Mouse (Mus musculus) hindbrain, postnatal 0 days (tissue): Measurements from ENCODE around the gene Npl. TPM values are rescaled to one million over a fixed set of nuclear protein-coding genes. Genes with fewer than 3 reads are reported as not detected.

ENCODE experiments used
- ATAC-seq: fragments of 200-750 bp; cut with Nextera tagmentation; 2 replicates; pipeline ENCODE4 v1.8.0; 2017; ENCODE audit warnings: mild to moderate bottlenecking, moderate TSS enrichment, moderate library complexity
- DNase-seq: peaks from one replicate; pipeline ENCODE4 v3.0.0-alpha.2; 2015; ENCODE audit warnings: low spot score
- H3K27ac ChIP-seq: fragments of 300-500 bp; sonication (generic); 2 replicates; pipeline ENCODE4 v1.5.1; 2014; ENCODE audit warnings: mild to moderate bottlenecking
- H3K27me3 ChIP-seq: fragments of 300-500 bp; sonication (generic); 2 replicates; pipeline ENCODE4 v1.6.1; 2014; ENCODE audit warnings: low read length, mixed read lengths; ENCODE audit not compliant: insufficient read depth
- H3K36me3 ChIP-seq: fragments of 300-500 bp; sonication (generic); 2 replicates; pipeline ENCODE4 v1.6.1; 2014; ENCODE audit warnings: low read length, mixed read lengths; ENCODE audit not compliant: insufficient read depth
- H3K4me1 ChIP-seq: fragments of 300-500 bp; sonication (generic); 2 replicates; pipeline ENCODE4 v1.6.1; 2014; ENCODE audit warnings: antibody characterized with exemption, low read length, mixed read lengths; ENCODE audit not compliant: insufficient read depth
- H3K4me2 ChIP-seq: fragments of 300-500 bp; sonication (generic); 2 replicates; pipeline ENCODE4 v1.6.1; 2014; ENCODE audit warnings: low read depth, mild to moderate bottlenecking, low read length, moderate library complexity, mixed read lengths
- H3K4me3 ChIP-seq: fragments of 300-500 bp; sonication (generic); 2 replicates; pipeline ENCODE4 v1.5.1; 2014; ENCODE audit warnings: low read length
- H3K9ac ChIP-seq: fragments of 300-500 bp; sonication (generic); replicated peaks from 2 replicates; pipeline ENCODE4 v1.6.1; 2014; ENCODE audit warnings: mild to moderate bottlenecking, low read length, moderate library complexity, mixed read lengths
- H3K9me3 ChIP-seq: fragments of 300-500 bp; sonication (generic); 2 replicates; pipeline ENCODE4 v1.6.1; 2016; ENCODE audit warnings: low read length, mixed read lengths
- CTCF ChIP-seq: IDR thresholded peaks from 2 replicates; pipeline ENCODE4 v1.5.1; 2016; ENCODE audit warnings: antibody characterized with exemption, control low read depth, low read depth
- WGBS: fragments of 180-500 bp; shearing (Covaris S2); extraction: QIAGEN DNeasy Blood & Tissue Kit; methylation state at CpG from one replicate; pipeline ENCODE4 v1.1.7; 2014; 5-methylcytosine and 5-hydroxymethylcytosine counted together
- polyA plus RNA-seq: library from polyadenylated mRNA; unstranded; fragments of >200 nt; fragmentation: Nextera tagmentation; extraction: Ambion mirVana; gene quantifications from 2 replicates; pipeline ENCODE4 v1.2.1, GENCODE M21; 2015
- total RNA-seq: library from RNA; depleted of rRNA; stranded (reverse); fragments of >200 nt; gene quantifications from 2 replicates; pipeline ENCODE4 v1.2.3, GENCODE M21; 2014; rRNA removed

Npl gene
- total and polyA plus RNA-seq, 2 experiments from 2014 or later = 9.4 to 18.3 TPM

DNA sequence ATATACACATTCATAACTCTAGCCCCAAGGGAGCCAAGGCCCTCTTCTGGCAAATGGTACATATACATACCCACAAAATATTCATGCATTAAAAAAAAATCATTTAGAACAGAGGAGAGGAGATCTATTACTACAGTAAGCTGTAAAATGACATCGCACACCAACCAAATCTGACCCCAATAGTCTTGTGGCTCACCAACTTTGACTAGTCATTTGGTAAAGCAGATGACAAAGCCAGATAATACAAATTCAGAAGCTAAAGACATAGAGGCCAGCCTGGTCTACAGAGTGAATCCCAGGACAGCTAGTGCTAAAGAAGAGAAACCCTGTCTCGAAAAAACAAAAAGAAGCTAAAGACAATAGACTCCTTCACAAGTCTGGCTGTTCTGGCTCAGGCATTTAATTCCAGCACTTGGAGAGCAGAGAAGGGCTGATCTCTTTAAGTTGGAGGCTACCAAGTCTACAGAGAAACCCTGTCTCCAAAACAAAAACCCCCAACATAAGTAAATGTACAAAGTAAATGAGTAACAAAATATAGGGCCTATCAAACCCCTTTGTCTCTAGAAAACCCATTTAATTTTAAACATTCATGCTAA lies 64.5 kb downstream of the Npl start:
- Histone ChIP-seq H3K9ac (no peak overlapping the region), H3K27ac (no peak overlapping the region), H3K4me3 (peak overlapping the region; percentile 88), H3K27me3 (no peaks in the 10 kb centered on the region), H3K4me1 (peaks cover 18% of the 10 kb centered on the region; the same call in 1 of the 2 replicates), H3K4me2 (peak overlapping the region; percentile 84), H3K36me3 (peaks cover 7% of the 10 kb centered on the region; the same call in 1 of the 2 replicates), H3K9me3 (no peaks in the 10 kb centered on the region)
- WGBS = 45% methylated on average over 2 of the region's 2 CpGs
- ATAC-seq (no peak), DNase-seq (no peak)
- TF ChIP-seq CTCF = no peak

DNA sequence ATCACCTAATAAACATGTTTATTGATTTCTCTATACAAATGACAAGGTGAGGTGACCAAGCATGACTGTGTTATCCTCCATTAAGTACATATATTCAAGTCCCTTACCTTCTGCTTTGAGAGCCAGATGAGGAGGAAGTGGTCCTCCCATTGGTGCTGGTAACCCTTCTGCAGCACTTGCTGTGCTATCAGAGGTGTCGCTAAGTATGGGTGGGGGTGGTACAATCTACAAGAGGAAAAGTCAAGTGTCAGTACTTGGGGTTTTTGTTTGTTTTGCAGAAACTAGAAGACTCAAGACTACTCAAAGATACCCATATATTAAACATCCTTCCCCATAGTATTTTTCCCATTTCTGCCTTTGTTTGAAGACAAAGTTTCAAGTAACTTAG lies 68.8 kb downstream of the Npl start:
- Histone ChIP-seq H3K4me3 (no peak overlapping the region), H3K9me3 (no peaks in the 10 kb centered on the region), H3K27ac (no peak overlapping the region), H3K36me3 (peaks cover 34% of the 10 kb centered on the region), H3K4me1 (peaks cover 17% of the 10 kb centered on the region; the same call in 1 of the 2 replicates), H3K9ac (no peak overlapping the region), H3K4me2 (no peak overlapping the region), H3K27me3 (no peaks in the 10 kb centered on the region)
- 77% methylated on average over 1 of the region's 1 CpGs for WGBS
- no peak for ATAC-seq
- no peak for DNase-seq
- no peak for TF ChIP-seq CTCF

GRCm38 (mm10) chr1:153480386-153481024 lies 69.3 kb downstream of the Npl start:
- DNase-seq (peak; percentile 82), ATAC-seq (peak; percentile 51; the same call in 1 of the 2 replicates)
- H3K9ac ChIP-seq = no peak overlapping the region
- peak; percentile 84 for TF ChIP-seq CTCF
- no peaks in the 10 kb centered on the region for H3K9me3 ChIP-seq
- no peaks in the 10 kb centered on the region for H3K27me3 ChIP-seq
- peaks cover 34% of the 10 kb centered on the region for H3K36me3 ChIP-seq
- H3K4me2 ChIP-seq = no peak overlapping the region
- WGBS = 38% methylated on average over 1 of the region's 1 CpGs
- H3K4me3 ChIP-seq = no peak overlapping the region
- H3K4me1 ChIP-seq = peaks cover 11% of the 10 kb centered on the region; the same call in 1 of the 2 replicates
- no peak overlapping the region for H3K27ac ChIP-seq

- Histone ChIP-seq H3K4me2 (no peak overlapping the region), H3K4me3 (no peak overlapping the region), H3K9me3 (no peaks in the 10 kb centered on the region), H3K4me1 (no peaks in the 10 kb centered on the region), H3K36me3 (peaks cover 39% of the 10 kb centered on the region), H3K27me3 (no peaks in the 10 kb centered on the region), H3K9ac (no peak overlapping the region), H3K27ac (no peak overlapping the region)
- ATAC-seq = no peak
- 92% methylated on average over 1 of the region's 1 CpGs for WGBS
- no peak for TF ChIP-seq CTCF
- DNase-seq = no peak
Measured at GRCm38 (mm10) chr1:153479296-153479695, 70.5 kb downstream of the Npl start.

- Histone ChIP-seq H3K27ac (no peak overlapping the region), H3K27me3 (no peaks in the 10 kb centered on the region), H3K4me1 (no peaks in the 10 kb centered on the region), H3K9ac (no peak overlapping the region), H3K36me3 (peaks cover 50% of the 10 kb centered on the region), H3K4me3 (no peak overlapping the region), H3K4me2 (no peak overlapping the region), H3K9me3 (no peaks in the 10 kb centered on the region)
- ATAC-seq (no peak), DNase-seq (no peak)
- TF ChIP-seq CTCF = no peak
- WGBS = 90% methylated on average over 1 of the region's 1 CpGs
Measured at GRCm38 (mm10) chr1:153461796-153462195, 88.0 kb downstream of the Npl start.

DNA sequence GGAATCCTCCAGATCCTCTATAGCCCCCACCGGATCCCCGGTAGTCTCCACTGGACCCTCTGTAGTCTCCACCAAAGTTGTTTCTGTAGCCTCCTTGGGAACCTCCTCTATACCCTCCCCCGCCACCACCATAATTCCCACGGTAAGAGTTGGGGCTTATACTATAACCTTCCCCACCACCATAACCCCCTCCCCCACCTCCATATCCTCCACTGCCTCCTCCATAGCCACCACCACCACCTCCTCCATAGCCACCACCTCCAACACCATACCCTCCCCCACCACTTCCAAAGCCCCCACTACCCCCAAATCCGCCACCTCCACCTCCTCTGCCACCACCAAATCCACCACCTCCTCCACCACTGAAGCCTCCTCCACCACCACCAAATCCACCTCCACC lies 93.7 kb downstream of the Npl start:
- WGBS = 84% methylated on average over 5 of the region's 5 CpGs
- ATAC-seq (peak; percentile 30), DNase-seq (no peak)
- no peak overlapping the region for H3K9ac ChIP-seq
- no peak for TF ChIP-seq CTCF
- H3K9me3 ChIP-seq = no peaks in the 10 kb centered on the region
- no peak overlapping the region for H3K27ac ChIP-seq
- H3K36me3 ChIP-seq = peaks cover 32% of the 10 kb centered on the region
- H3K4me1 ChIP-seq = no peaks in the 10 kb centered on the region
- H3K27me3 ChIP-seq = no peaks in the 10 kb centered on the region
- H3K4me3 ChIP-seq = no peak overlapping the region
- H3K4me2 ChIP-seq = no peak overlapping the region

DNA sequence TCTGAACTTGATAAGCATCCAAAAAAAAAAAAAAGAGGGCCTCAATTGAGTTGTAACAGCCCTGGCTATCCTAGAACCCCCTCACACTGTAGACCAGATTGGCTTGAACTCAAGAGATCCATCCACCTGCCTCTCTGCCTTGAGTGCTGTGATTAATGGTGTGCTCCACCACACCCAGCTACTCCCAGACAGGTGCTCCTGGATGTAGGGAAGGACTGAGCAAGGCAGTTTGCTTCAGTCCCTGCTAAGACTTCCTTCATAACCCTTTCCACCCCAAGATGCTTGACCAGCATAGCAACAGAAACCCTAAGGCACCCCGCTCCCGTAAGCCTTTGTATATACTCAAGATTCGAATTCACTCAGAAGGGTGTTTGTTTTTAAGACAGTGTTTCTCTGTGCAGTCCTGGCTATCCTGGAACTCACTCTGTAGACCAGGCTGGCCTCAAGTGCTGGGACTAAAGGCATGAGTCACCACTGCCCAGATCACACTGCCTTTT lies 96.7 kb downstream of the Npl start:
- H3K9ac ChIP-seq = no peak overlapping the region
- H3K36me3 ChIP-seq = peaks cover 14% of the 10 kb centered on the region; the same call in 1 of the 2 replicates
- H3K4me2 ChIP-seq = no peak overlapping the region
- H3K4me1 ChIP-seq = no peaks in the 10 kb centered on the region
- H3K9me3 ChIP-seq = no peaks in the 10 kb centered on the region
- WGBS = 88% methylated on average over 3 of the region's 3 CpGs
- no peak overlapping the region for H3K4me3 ChIP-seq
- no peaks in the 10 kb centered on the region for H3K27me3 ChIP-seq
- TF ChIP-seq CTCF = no peak
- H3K27ac ChIP-seq = no peak overlapping the region
- no peak for DNase-seq
- 0 out of 2 replicates have a peak, but pooled peaks have one; percentile 18 for ATAC-seq

Other genes starting within 250 kb of the Npl start
- 46.1 and 52.9 TPM in 2 replicates for gene Lamc1, start 217.3 kb downstream of the Npl start, total RNA-seq
- 13.5 and 13.9 TPM in 2 replicates for gene Lamc1, start 217.3 kb downstream of the Npl start, polyA plus RNA-seq
- gene Shcbp1l, start 124.9 kb downstream of the Npl start, total RNA-seq = 0.50 and 2.2 TPM in 2 replicates
- gene Shcbp1l, start 124.9 kb downstream of the Npl start, polyA plus RNA-seq = 1.3 and 1.9 TPM in 2 replicates
- gene Dhx9, start 62.4 kb downstream of the Npl start, total RNA-seq = 57.3 and 73.8 TPM in 2 replicates
- gene Dhx9, start 62.4 kb downstream of the Npl start, polyA plus RNA-seq = 36.8 and 39.1 TPM in 2 replicates
- gene Rgs8, start 103.0 kb upstream of the Npl start, total RNA-seq = 23.9 and 40.1 TPM in 2 replicates
- 12.5 and 14.1 TPM in 2 replicates for gene Rgs8, start 103.0 kb upstream of the Npl start, polyA plus RNA-seq
- 3.8 and 4.3 TPM in 2 replicates for gene Rgs16, start 190.3 kb upstream of the Npl start, total RNA-seq
- 5.7 and 6.7 TPM in 2 replicates for gene Rgs16, start 190.3 kb upstream of the Npl start, polyA plus RNA-seq
- gene Rnasel, start 199.4 kb upstream of the Npl start, total RNA-seq = 21.6 and 23.3 TPM in 2 replicates
- 16.8 and 17.1 TPM in 2 replicates for gene Rnasel, start 199.4 kb upstream of the Npl start, polyA plus RNA-seq